In the genomic region with DNA sequence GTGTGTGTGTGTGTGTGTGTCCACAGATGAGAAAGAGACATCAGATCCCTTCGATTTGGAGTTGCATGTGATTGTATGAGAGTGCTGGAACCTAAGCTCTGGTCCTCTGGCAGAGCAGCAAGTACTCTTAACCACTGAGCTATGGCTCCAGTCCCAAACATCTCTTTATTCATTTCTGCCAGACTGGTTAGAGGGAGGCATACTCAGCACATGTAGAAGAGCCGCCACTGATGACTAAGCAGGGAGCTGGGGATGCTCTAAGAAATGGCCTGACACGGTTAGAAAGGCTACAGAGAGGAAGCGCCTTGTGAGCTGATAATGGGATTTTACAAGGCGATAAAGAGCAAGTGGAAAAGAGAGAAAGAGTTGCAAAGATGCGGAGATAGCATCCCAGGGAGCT, we compare ENCODE assay signal across 25 mouse cellular contexts.
"Had no signal": no experiment of that assay in that cellular context is flagged by ENCODE, and none has a peak within 500 bp of the region (broad histone marks: within the 10 kb centered on the region; RNA-seq: fewer than 3 reads in every experiment).

No protein-coding gene starts in this region.

- H3K27ac ChIP-seq: gastrocnemius, adult 2 months; heart, embryonic 10.5 days; hindbrain, embryonic 13.5 days; hindbrain, embryonic 15.5 days; hindbrain, postnatal 0 days; kidney, embryonic 15.5 days; kidney, postnatal 0 days; limb, embryonic 13.5 days; limb, embryonic 15.5 days; liver, embryonic 12.5 days; liver, embryonic 14.5 days had no signal

- H3K27me3 ChIP-seq: heart, embryonic 12.5 days; kidney, embryonic 15.5 days; limb, embryonic 13.5 days; limb, embryonic 15.5 days; liver, embryonic 12.5 days had no signal

- H3K4me1 ChIP-seq: heart, embryonic 10.5 days; heart, embryonic 12.5 days; kidney, embryonic 15.5 days; limb, embryonic 15.5 days; liver, embryonic 12.5 days had no signal

- H3K9me3 ChIP-seq: heart, embryonic 10.5 days; heart, embryonic 12.5 days; hindbrain, embryonic 13.5 days; hindbrain, embryonic 15.5 days; kidney, embryonic 15.5 days; limb, embryonic 13.5 days; limb, embryonic 15.5 days; liver, embryonic 12.5 days had no signal

- H3K4me3 ChIP-seq: gastrocnemius, adult 2 months; heart, embryonic 10.5 days; heart, embryonic 12.5 days; hindbrain, embryonic 13.5 days; hindbrain, embryonic 15.5 days; kidney, embryonic 15.5 days; limb, embryonic 13.5 days; limb, embryonic 15.5 days; liver, embryonic 12.5 days had no signal

- DNase-seq: gastrocnemius, adult 2 months; gastrocnemius, postnatal 10 days; gastrocnemius, postnatal 25 days; heart, postnatal 10 days; heart, postnatal 36 days; kidney, adult 11 months; kidney, adult 2 months; kidney, adult 9 months; kidney, postnatal 14 days; kidney, postnatal 36 days; layer of hippocampus, adult 9-11 months; layer of hippocampus, postnatal 36 days; left cerebral cortex, postnatal 4 days had no signal

- H3K9ac ChIP-seq: heart, embryonic 12.5 days; hindbrain, embryonic 13.5 days; hindbrain, embryonic 15.5 days; kidney, embryonic 15.5 days; limb, embryonic 13.5 days; limb, embryonic 15.5 days; liver, embryonic 12.5 days; liver, embryonic 14.5 days had no signal

- H3K36me3 ChIP-seq: heart, embryonic 10.5 days; heart, embryonic 12.5 days; hindbrain, embryonic 13.5 days; hindbrain, embryonic 15.5 days; kidney, embryonic 15.5 days; limb, embryonic 13.5 days; limb, embryonic 15.5 days; liver, embryonic 12.5 days had no signal

- ATAC-seq: hindbrain, postnatal 0 days; intestine, embryonic 16.5 days; liver, embryonic 12.5 days had no signal

- H3K4me2 ChIP-seq: heart, embryonic 12.5 days; hindbrain, embryonic 13.5 days; hindbrain, embryonic 15.5 days; kidney, embryonic 15.5 days; limb, embryonic 13.5 days; limb, embryonic 15.5 days; liver, embryonic 12.5 days had no signal
